Mouse (Mus musculus): ENCODE results near the gene Cdr2. TPM values are rescaled to one million over a fixed set of nuclear protein-coding genes. Genes with fewer than 3 reads are reported as not detected.
"Not testable (repeated sequence)": the region's sequence is repeated elsewhere in the genome, so short reads cannot be mapped to it uniquely, and the experiment has no call there.

The Cdr2 gene
- polyA plus RNA-seq (2015; fragmentation: Nextera tagmentation; extraction: Ambion mirVana) = 8.8 and 9.0 TPM in 2 replicates

DNA sequence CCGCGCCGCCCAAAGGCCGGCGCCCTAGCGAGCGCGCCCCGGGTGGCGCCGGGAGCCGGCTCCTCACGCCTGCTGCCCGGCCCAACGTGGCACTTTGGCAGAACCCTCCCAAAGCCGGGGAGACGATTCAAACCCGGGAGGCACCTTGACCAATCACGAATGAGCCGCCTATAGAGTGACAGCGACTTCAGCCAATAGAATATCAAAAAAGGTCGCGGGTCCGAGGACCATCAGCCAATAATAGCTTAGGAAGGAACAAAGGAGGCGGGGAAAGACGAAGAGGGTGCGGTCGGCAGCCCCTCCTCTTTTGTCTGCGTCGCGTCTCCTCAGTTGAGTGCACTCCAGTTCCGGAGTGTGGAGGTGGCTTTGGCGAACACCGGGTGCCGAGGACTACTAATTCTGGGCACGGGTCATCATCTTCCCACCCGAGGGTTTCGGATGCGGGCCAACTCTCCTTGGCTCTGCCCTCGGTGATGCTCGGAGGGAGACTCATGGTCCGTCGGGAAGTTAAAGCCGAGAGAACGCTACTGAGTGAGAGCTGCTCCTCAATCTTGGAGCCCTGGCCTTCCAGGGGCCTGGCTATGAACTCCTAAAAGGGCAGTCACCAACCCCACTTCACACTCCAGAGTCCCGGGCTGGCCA lies at the start of gene Cdr2, which contains the start of gene Mfsd13b:
Gene Cdr2 (minus strand): TSS at position 113 of the 642 bp plus-strand sequence.
Gene Mfsd13b (plus strand): TSS at position 310 of the 642 bp plus-strand sequence.
- H3K4me1 ChIP-seq (replicated peaks; ENCODE audit: control insufficient read depth, insufficient read depth, low read length) = peaks cover 19% of the 10 kb centered on the region
- no peaks in the 10 kb centered on the region for H3K36me3 ChIP-seq (ENCODE audit: control insufficient read depth, insufficient read depth)
- H3K9ac ChIP-seq (replicated peaks; ENCODE audit: low read depth, low read length) = peak within 1 kb of the TSS; percentile 75
- under 1% methylated on average over 46 of the region's 46 CpGs for WGBS
- H3K27ac ChIP-seq (ENCODE audit: low read length) = no peak within 1 kb of the TSS
- H3K27me3 ChIP-seq (replicated peaks; ENCODE audit: control insufficient read depth, insufficient read depth, low read length) = no peaks in the 10 kb centered on the region
- peak within 1 kb of the TSS; percentile 74 for H3K4me2 ChIP-seq (ENCODE audit: low read length)
- no peaks in the 10 kb centered on the region for H3K9me3 ChIP-seq (ENCODE audit: control insufficient read depth, low read length)
- peak within 1 kb of the TSS; percentile 94 for H3K4me3 ChIP-seq (replicated peaks; ENCODE audit: low read length)
- ATAC-seq = peak; percentile 98

DNA sequence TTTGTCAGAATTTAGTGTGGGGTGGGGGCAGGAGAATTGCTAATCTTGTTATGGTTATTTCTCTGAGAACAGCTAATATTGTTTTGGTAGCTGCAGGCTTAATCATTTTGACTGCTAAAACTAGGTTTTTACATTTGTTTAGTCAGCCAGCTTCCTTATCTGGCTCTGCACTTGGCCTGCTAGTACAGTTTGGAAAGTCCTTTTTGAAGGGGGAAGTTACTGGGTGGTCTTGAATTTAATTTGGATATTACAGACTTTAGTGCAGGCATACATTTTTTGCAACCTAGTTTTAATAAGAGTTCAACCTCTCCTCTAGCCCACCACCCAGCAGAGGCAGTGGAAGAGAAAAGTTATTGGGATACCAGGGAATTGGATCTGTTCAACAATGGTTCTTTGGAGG lies 47.8 kb upstream of the Cdr2 start:
- not testable (repeated sequence) for H3K4me2 ChIP-seq (ENCODE audit: low read length); H3K9me3 ChIP-seq (ENCODE audit: control insufficient read depth, low read length); H3K4me3 ChIP-seq (replicated peaks; ENCODE audit: low read length); H3K36me3 ChIP-seq (ENCODE audit: control insufficient read depth, insufficient read depth); H3K9ac ChIP-seq (replicated peaks; ENCODE audit: low read depth, low read length); H3K4me1 ChIP-seq (replicated peaks; ENCODE audit: control insufficient read depth, insufficient read depth, low read length); H3K27me3 ChIP-seq (replicated peaks; ENCODE audit: control insufficient read depth, insufficient read depth, low read length); ATAC-seq; H3K27ac ChIP-seq (ENCODE audit: low read length)

DNA sequence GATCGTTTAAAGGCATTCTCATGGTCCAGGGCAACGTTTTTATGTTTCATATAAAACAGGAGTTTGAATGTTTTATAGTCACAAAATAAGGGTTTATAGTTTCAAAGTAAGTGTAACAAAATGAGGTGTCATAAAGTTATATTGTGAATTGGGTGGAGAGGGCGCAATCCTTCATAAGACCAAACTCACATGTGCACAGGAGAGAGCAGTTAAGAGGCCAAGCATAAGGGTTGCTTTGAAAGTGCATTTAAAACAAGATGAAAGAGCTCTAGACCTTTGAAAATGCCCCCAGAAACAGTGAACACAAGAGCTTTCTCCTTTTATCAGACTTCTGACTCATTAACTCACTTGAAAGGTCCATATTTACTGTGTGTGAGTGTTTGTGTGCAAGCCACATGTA lies 44.2 kb upstream of the Cdr2 start:
- H3K36me3 ChIP-seq (ENCODE audit: control insufficient read depth, insufficient read depth) = no peaks in the 10 kb centered on the region
- no peak overlapping the region for H3K9ac ChIP-seq (replicated peaks; ENCODE audit: low read depth, low read length)
- H3K27me3 ChIP-seq (replicated peaks; ENCODE audit: control insufficient read depth, insufficient read depth, low read length) = peaks cover 3% of the 10 kb centered on the region
- H3K4me1 ChIP-seq (replicated peaks; ENCODE audit: control insufficient read depth, insufficient read depth, low read length) = no peaks in the 10 kb centered on the region
- no peak overlapping the region for H3K4me3 ChIP-seq (replicated peaks; ENCODE audit: low read length)
- no peak overlapping the region for H3K4me2 ChIP-seq (ENCODE audit: low read length)
- H3K9me3 ChIP-seq (ENCODE audit: control insufficient read depth, low read length) = no peaks in the 10 kb centered on the region
- ATAC-seq = no peak
- 64% methylated on average over 3 of the region's 3 CpGs for WGBS
- H3K27ac ChIP-seq (ENCODE audit: low read length) = no peak overlapping the region

DNA sequence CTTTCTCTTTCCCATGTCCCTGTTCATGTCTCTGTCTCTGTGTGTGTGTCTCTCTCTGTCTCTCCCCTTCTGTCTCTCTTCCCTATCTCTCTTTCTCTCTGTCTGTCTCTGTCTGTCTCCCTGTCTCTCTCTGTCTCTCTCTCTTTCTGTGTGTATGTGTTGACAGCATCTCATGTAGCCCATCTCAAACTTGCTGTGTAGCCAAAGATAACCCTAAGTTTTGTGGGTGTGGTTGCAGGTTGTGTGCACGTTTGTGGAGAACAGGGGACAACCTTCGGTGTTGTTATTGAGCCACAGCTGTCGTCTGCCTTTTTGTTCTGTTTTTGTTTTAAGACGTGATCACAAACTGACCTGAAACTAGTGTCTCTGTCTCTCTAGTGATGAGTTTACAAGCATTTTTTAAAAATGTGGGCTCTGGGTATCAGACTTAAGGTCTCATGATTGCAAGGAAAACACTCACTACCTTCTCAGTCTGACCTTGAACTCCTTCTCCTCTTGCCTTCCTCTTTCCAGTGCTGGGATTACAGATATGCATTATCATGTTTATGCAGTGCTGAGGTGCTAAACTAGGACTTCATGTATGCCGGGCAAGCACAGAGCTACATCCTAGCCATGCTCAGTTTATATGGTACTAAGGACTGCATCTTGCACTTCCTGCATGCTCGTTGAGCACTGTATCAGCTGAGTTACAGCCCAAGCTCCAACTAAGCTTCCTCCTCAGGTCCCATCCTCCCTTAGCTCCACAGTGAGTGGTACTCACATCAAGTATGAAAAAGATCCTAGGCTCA lies 43.3 kb upstream of the Cdr2 start:
- 76% methylated on average over 6 of the region's 6 CpGs for WGBS
- Histone ChIP-seq H3K27me3 (replicated peaks; ENCODE audit: control insufficient read depth, insufficient read depth, low read length) (peaks cover 3% of the 10 kb centered on the region), H3K36me3 (ENCODE audit: control insufficient read depth, insufficient read depth) (no peaks in the 10 kb centered on the region), H3K27ac (ENCODE audit: low read length) (no peak overlapping the region), H3K4me3 (replicated peaks; ENCODE audit: low read length) (no peak overlapping the region), H3K4me1 (replicated peaks; ENCODE audit: control insufficient read depth, insufficient read depth, low read length) (no peaks in the 10 kb centered on the region), H3K9ac (replicated peaks; ENCODE audit: low read depth, low read length) (no peak overlapping the region), H3K9me3 (ENCODE audit: control insufficient read depth, low read length) (no peaks in the 10 kb centered on the region), H3K4me2 (ENCODE audit: low read length) (no peak overlapping the region)
- ATAC-seq = no peak

DNA sequence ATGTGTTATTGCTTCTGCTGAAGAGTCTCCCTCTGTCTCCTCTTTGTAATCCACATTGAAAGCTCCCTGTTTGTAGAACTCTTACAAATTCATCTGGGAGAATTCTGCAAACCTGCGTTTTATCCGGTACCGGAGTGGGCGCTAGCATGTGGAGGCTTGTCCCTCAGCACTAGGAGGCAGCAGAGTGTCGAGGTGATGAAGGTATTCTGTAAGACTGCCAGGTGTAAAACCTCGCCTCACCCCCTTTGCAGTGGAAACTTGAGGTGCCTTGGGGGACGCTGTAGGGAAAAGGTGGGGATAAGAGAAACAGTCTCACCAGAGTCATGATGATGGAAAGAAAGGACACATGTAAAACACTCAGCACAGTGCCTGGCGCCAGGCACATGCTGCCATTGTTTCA lies 38.2 kb upstream of the Cdr2 start:
- Histone ChIP-seq H3K4me3 (replicated peaks; ENCODE audit: low read length) (no peak overlapping the region), H3K27me3 (replicated peaks; ENCODE audit: control insufficient read depth, insufficient read depth, low read length) (no peaks in the 10 kb centered on the region), H3K36me3 (ENCODE audit: control insufficient read depth, insufficient read depth) (no peaks in the 10 kb centered on the region), H3K9me3 (ENCODE audit: control insufficient read depth, low read length) (no peaks in the 10 kb centered on the region), H3K4me2 (ENCODE audit: low read length) (no peak overlapping the region), H3K9ac (replicated peaks; ENCODE audit: low read depth, low read length) (no peak overlapping the region), H3K4me1 (replicated peaks; ENCODE audit: control insufficient read depth, insufficient read depth, low read length) (no peaks in the 10 kb centered on the region), H3K27ac (ENCODE audit: low read length) (no peak overlapping the region)
- 37% methylated on average over 8 of the region's 8 CpGs for WGBS
- ATAC-seq = no peak

DNA sequence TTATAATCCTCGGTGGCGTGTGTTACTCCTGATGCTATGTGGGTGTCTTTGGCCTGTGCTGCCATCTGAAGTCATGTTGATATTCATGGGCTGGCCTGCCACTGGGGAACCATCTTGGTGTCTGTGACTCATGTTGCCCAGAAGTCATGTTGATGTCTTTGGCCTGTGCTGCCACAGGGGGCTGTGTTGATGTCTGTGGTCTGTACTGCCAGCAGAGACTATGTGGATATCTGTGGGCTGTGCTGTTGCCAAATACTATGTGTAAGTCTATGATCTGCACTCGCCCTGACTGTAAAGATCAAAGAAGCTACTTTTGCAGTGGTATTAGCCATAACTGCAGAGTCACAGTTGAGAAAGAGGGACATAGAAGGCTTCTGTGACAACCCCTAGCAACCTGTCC lies 36.7 kb upstream of the Cdr2 start:
- Histone ChIP-seq H3K27me3 (replicated peaks; ENCODE audit: control insufficient read depth, insufficient read depth, low read length) (no peaks in the 10 kb centered on the region), H3K36me3 (ENCODE audit: control insufficient read depth, insufficient read depth) (no peaks in the 10 kb centered on the region), H3K4me1 (replicated peaks; ENCODE audit: control insufficient read depth, insufficient read depth, low read length) (no peaks in the 10 kb centered on the region), H3K9ac (replicated peaks; ENCODE audit: low read depth, low read length) (no peak overlapping the region), H3K27ac (ENCODE audit: low read length) (no peak overlapping the region), H3K9me3 (ENCODE audit: control insufficient read depth, low read length) (no peaks in the 10 kb centered on the region), H3K4me3 (replicated peaks; ENCODE audit: low read length) (no peak overlapping the region), H3K4me2 (ENCODE audit: low read length) (no peak overlapping the region)
- WGBS = 89% methylated on average over 3 of the region's 3 CpGs
- ATAC-seq = no peak

DNA sequence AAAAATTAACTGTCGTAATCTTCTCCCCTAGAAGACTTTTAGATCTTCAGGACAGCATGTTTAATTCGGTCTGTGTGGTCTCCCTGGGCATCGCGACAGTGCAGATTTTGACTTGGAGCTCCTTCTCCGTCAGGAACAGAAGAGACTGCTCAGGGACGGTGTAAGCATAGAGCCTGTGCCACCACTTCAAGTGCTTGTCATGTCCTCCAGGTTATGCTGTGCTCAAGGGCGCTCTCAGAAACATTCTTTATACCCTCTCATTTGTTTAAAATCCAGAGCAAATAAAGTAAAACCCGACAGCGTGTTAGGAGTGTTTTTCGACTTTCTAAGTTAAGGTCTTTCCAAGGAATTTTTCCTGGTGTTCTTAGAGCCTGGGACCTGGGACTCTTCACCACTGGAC lies 32.4 kb upstream of the Cdr2 start:
- no peaks in the 10 kb centered on the region for H3K9me3 ChIP-seq (ENCODE audit: control insufficient read depth, low read length)
- no peaks in the 10 kb centered on the region for H3K36me3 ChIP-seq (ENCODE audit: control insufficient read depth, insufficient read depth)
- H3K9ac ChIP-seq (replicated peaks; ENCODE audit: low read depth, low read length) = no peak overlapping the region
- H3K4me2 ChIP-seq (ENCODE audit: low read length) = no peak overlapping the region
- no peak for ATAC-seq
- no peaks in the 10 kb centered on the region for H3K27me3 ChIP-seq (replicated peaks; ENCODE audit: control insufficient read depth, insufficient read depth, low read length)
- no peak overlapping the region for H3K4me3 ChIP-seq (replicated peaks; ENCODE audit: low read length)
- 90% methylated on average over 10 of the region's 10 CpGs for WGBS
- no peaks in the 10 kb centered on the region for H3K4me1 ChIP-seq (replicated peaks; ENCODE audit: control insufficient read depth, insufficient read depth, low read length)
- no peak overlapping the region for H3K27ac ChIP-seq (ENCODE audit: low read length)

DNA sequence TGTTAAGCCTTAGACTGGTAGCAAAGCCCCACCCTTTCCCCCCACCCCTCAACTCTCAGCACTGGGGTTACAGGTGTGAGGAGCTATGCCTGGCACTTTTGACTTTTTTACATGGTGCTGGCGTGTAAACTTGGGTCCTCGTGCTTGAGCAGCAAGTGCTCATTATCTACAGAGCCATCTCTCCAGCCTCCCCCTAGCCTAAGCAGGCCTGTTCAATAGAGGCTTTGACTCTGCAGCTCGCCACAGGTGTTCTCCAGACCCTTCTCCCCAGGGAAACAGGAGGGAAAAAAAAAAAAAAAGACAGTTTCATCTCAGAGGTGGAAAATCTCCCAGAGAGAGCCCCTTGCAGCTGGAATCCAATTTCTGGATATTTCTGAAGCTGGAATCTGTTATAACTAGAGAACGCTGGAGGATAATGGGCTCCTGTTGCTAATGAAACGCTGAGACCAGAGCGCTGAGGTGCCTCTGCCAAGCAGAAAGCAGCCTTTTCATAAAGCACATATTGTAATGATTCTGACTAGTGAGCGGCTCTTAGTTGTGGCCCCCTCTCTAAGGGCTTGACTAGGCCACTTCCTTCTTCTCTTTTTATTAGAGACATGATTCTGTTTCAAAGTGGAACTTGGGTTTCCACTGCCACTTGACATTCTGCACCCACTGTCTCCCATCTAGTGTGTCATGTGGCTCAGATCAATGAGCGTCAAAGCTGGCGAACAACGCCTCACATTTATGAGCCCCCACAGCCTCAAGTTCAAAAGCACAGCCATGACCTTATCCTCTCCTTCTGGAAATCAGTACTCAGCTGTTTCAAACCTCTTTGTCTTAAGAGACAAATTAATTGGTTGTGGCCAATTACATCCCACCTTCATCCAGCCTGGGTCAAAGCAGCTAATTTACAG lies 29.9 kb upstream of the Cdr2 start:
- Histone ChIP-seq H3K4me3 (replicated peaks; ENCODE audit: low read length) (no peak overlapping the region), H3K9me3 (ENCODE audit: control insufficient read depth, low read length) (no peaks in the 10 kb centered on the region), H3K4me2 (ENCODE audit: low read length) (no peak overlapping the region), H3K27ac (ENCODE audit: low read length) (no peak overlapping the region), H3K36me3 (ENCODE audit: control insufficient read depth, insufficient read depth) (no peaks in the 10 kb centered on the region), H3K27me3 (replicated peaks; ENCODE audit: control insufficient read depth, insufficient read depth, low read length) (no peaks in the 10 kb centered on the region), H3K4me1 (replicated peaks; ENCODE audit: control insufficient read depth, insufficient read depth, low read length) (no peaks in the 10 kb centered on the region), H3K9ac (replicated peaks; ENCODE audit: low read depth, low read length) (no peak overlapping the region)
- 27% methylated on average over 10 of the region's 10 CpGs for WGBS
- ATAC-seq = no peak

DNA sequence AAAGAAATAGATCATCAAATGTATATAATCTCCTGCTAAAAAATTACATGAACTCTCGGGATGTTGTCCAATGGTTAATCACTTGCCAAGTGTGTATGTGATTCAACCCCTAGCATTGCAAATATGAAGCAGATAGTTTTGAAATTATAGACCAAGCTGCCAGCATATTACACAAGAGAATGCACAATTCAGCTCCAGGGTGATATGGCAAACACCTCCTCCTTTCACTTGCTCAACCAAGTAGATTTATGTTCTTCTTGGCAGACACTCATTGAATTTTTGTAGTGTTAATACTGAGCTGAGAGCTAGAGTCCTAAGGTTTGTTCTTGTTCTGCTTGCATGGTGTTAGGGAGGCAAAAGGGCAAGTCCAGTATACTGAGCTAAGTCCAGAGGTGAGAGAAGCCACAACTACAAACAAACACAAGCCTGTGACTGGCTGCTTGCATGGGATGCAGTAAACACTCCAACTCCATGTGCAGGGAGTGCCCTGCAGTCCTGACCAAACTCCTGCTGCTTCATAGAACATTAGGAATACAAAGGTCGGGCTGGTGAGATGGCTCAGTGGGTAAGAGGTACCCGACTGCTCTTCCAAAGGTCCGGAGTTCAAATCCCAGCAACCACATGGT lies 21.8 kb upstream of the Cdr2 start:
- no peak overlapping the region for H3K9ac ChIP-seq (replicated peaks; ENCODE audit: low read depth, low read length)
- H3K9me3 ChIP-seq (ENCODE audit: control insufficient read depth, low read length) = no peaks in the 10 kb centered on the region
- no peaks in the 10 kb centered on the region for H3K4me1 ChIP-seq (replicated peaks; ENCODE audit: control insufficient read depth, insufficient read depth, low read length)
- no peak overlapping the region for H3K27ac ChIP-seq (ENCODE audit: low read length)
- ATAC-seq = no peak
- H3K4me3 ChIP-seq (replicated peaks; ENCODE audit: low read length) = no peak overlapping the region
- no peaks in the 10 kb centered on the region for H3K27me3 ChIP-seq (replicated peaks; ENCODE audit: control insufficient read depth, insufficient read depth, low read length)
- WGBS = 82% methylated on average over 4 of the region's 4 CpGs
- no peak overlapping the region for H3K4me2 ChIP-seq (ENCODE audit: low read length)
- H3K36me3 ChIP-seq (ENCODE audit: control insufficient read depth, insufficient read depth) = no peaks in the 10 kb centered on the region

Data from forebrain, embryonic 16.5 days (tissue).